Mouse (Mus musculus): ENCODE measurements around the gene D7Ertd443e. TPM values are rescaled to one million over a fixed set of nuclear protein-coding genes. Genes with fewer than 3 reads are reported as not detected.

The D7Ertd443e gene
- polyA plus RNA-seq, 1 experiment from 2014 or later: 0.35 TPM

- peaks cover 14% of the 10 kb centered on the region for H3K4me1 ChIP-seq
- no peaks in the 10 kb centered on the region for H3K9me3 ChIP-seq (replicated peaks)
- H3K4me3 ChIP-seq (replicated peaks): no peak overlapping the region
- ATAC-seq (ENCODE audit: low FRiP score): no peak
- no peak overlapping the region for H3K27ac ChIP-seq (replicated peaks)
- WGBS: 80% methylated on average over 6 of the region's 6 CpGs
- H3K27me3 ChIP-seq (replicated peaks): no peaks in the 10 kb centered on the region
- H3K9ac ChIP-seq (replicated peaks): no peak overlapping the region
- H3K36me3 ChIP-seq: no peaks in the 10 kb centered on the region
- H3K4me2 ChIP-seq: no peak overlapping the region
Observed at GRCm38 (mm10) chr7:134287570-134288222, 97.8 kb downstream of the D7Ertd443e start.

- Histone ChIP-seq H3K27me3 (replicated peaks) (no peaks in the 10 kb centered on the region), H3K4me1 (peaks cover 4% of the 10 kb centered on the region; the same call in 1 of the 2 replicates), H3K4me3 (replicated peaks) (no peak overlapping the region), H3K9me3 (replicated peaks) (no peaks in the 10 kb centered on the region), H3K9ac (replicated peaks) (no peak overlapping the region), H3K27ac (replicated peaks) (no peak overlapping the region), H3K4me2 (no peak overlapping the region), H3K36me3 (no peaks in the 10 kb centered on the region)
- WGBS: 86% methylated on average over 5 of the region's 5 CpGs
- ATAC-seq (ENCODE audit: low FRiP score): no peak
Observed at GRCm38 (mm10) chr7:134272956-134273355, 112.5 kb downstream of the D7Ertd443e start.

GRCm38 (mm10) chr7:134272421-134272820 is 113.0 kb downstream of the D7Ertd443e start:
- WGBS: 76% methylated on average over 4 of the region's 4 CpGs
- Histone ChIP-seq H3K4me2 (no peak overlapping the region), H3K9me3 (replicated peaks) (no peaks in the 10 kb centered on the region), H3K4me1 (peaks cover 4% of the 10 kb centered on the region; the same call in 1 of the 2 replicates), H3K27me3 (replicated peaks) (no peaks in the 10 kb centered on the region), H3K36me3 (no peaks in the 10 kb centered on the region), H3K4me3 (replicated peaks) (no peak overlapping the region), H3K9ac (replicated peaks) (no peak overlapping the region), H3K27ac (replicated peaks) (no peak overlapping the region)
- no peak for ATAC-seq (ENCODE audit: low FRiP score)

- H3K4me1 ChIP-seq: peaks cover 4% of the 10 kb centered on the region; the same call in 1 of the 2 replicates
- H3K4me2 ChIP-seq: no peak overlapping the region
- ATAC-seq (ENCODE audit: low FRiP score): no peak
- H3K4me3 ChIP-seq (replicated peaks): no peak overlapping the region
- no peaks in the 10 kb centered on the region for H3K36me3 ChIP-seq
- H3K27ac ChIP-seq (replicated peaks): no peak overlapping the region
- no peaks in the 10 kb centered on the region for H3K9me3 ChIP-seq (replicated peaks)
- 83% methylated on average over 4 of the region's 4 CpGs for WGBS
- peaks cover 6% of the 10 kb centered on the region; the same call in 1 of the 2 replicates for H3K27me3 ChIP-seq (replicated peaks)
- no peak overlapping the region for H3K9ac ChIP-seq (replicated peaks)
Observed at GRCm38 (mm10) chr7:134265783-134266182, 119.7 kb downstream of the D7Ertd443e start.

- no peak overlapping the region for H3K4me3 ChIP-seq (replicated peaks)
- no peaks in the 10 kb centered on the region for H3K36me3 ChIP-seq
- no peak overlapping the region for H3K9ac ChIP-seq (replicated peaks)
- no peak for ATAC-seq (ENCODE audit: low FRiP score)
- 43% methylated on average over 4 of the region's 4 CpGs for WGBS
- no peaks in the 10 kb centered on the region for H3K4me1 ChIP-seq
- H3K27ac ChIP-seq (replicated peaks): no peak overlapping the region
- H3K4me2 ChIP-seq: no peak overlapping the region
- H3K9me3 ChIP-seq (replicated peaks): no peaks in the 10 kb centered on the region
- peaks cover 6% of the 10 kb centered on the region; the same call in 1 of the 2 replicates for H3K27me3 ChIP-seq (replicated peaks)
Observed at GRCm38 (mm10) chr7:134263146-134263906, 122.1 kb downstream of the D7Ertd443e start.

GRCm38 (mm10) chr7:134261003-134261701 is 124.3 kb downstream of the D7Ertd443e start:
- WGBS: 68% methylated on average over 4 of the region's 4 CpGs
- Histone ChIP-seq H3K4me1 (no peaks in the 10 kb centered on the region), H3K9ac (replicated peaks) (no peak overlapping the region), H3K36me3 (no peaks in the 10 kb centered on the region), H3K4me3 (replicated peaks) (no peak overlapping the region), H3K9me3 (replicated peaks) (no peaks in the 10 kb centered on the region), H3K4me2 (no peak overlapping the region), H3K27ac (replicated peaks) (no peak overlapping the region), H3K27me3 (replicated peaks) (no peaks in the 10 kb centered on the region)
- ATAC-seq (ENCODE audit: low FRiP score): no peak

- no peak overlapping the region for H3K4me2 ChIP-seq
- no peak overlapping the region for H3K27ac ChIP-seq (replicated peaks)
- no peak overlapping the region for H3K4me3 ChIP-seq (replicated peaks)
- no peak for ATAC-seq (ENCODE audit: low FRiP score)
- H3K27me3 ChIP-seq (replicated peaks): no peaks in the 10 kb centered on the region
- WGBS: 83% methylated on average over 7 of the region's 7 CpGs
- H3K9me3 ChIP-seq (replicated peaks): no peaks in the 10 kb centered on the region
- H3K4me1 ChIP-seq: peaks cover 5% of the 10 kb centered on the region; the same call in 1 of the 2 replicates
- no peaks in the 10 kb centered on the region for H3K36me3 ChIP-seq
- H3K9ac ChIP-seq (replicated peaks): no peak overlapping the region
Observed at GRCm38 (mm10) chr7:134250273-134250870, 135.1 kb downstream of the D7Ertd443e start.

- Histone ChIP-seq H3K27me3 (replicated peaks) (no peaks in the 10 kb centered on the region), H3K9ac (replicated peaks) (no peak overlapping the region), H3K4me3 (replicated peaks) (no peak overlapping the region), H3K9me3 (replicated peaks) (no peaks in the 10 kb centered on the region), H3K27ac (replicated peaks) (no peak overlapping the region), H3K4me1 (peaks cover 5% of the 10 kb centered on the region; the same call in 1 of the 2 replicates), H3K4me2 (no peak overlapping the region), H3K36me3 (no peaks in the 10 kb centered on the region)
- WGBS: 96% methylated on average over 2 of the region's 2 CpGs
- ATAC-seq (ENCODE audit: low FRiP score): no peak
Observed at GRCm38 (mm10) chr7:134248041-134248440, 137.4 kb downstream of the D7Ertd443e start.

- Histone ChIP-seq H3K4me3 (replicated peaks) (no peak overlapping the region), H3K4me1 (peaks cover 5% of the 10 kb centered on the region; the same call in 1 of the 2 replicates), H3K9me3 (replicated peaks) (no peaks in the 10 kb centered on the region), H3K4me2 (no peak overlapping the region), H3K27me3 (replicated peaks) (no peaks in the 10 kb centered on the region), H3K27ac (replicated peaks) (no peak overlapping the region), H3K9ac (replicated peaks) (no peak overlapping the region), H3K36me3 (no peaks in the 10 kb centered on the region)
- ATAC-seq (ENCODE audit: low FRiP score): no peak
- WGBS: 32% methylated on average over 5 of the region's 5 CpGs
Observed at GRCm38 (mm10) chr7:134246624-134247023, 138.8 kb downstream of the D7Ertd443e start.

- no peak overlapping the region for H3K4me2 ChIP-seq
- ATAC-seq (ENCODE audit: low FRiP score): no peak
- H3K36me3 ChIP-seq: no peaks in the 10 kb centered on the region
- H3K27ac ChIP-seq (replicated peaks): no peak overlapping the region
- no peaks in the 10 kb centered on the region for H3K9me3 ChIP-seq (replicated peaks)
- H3K4me1 ChIP-seq: peaks cover 5% of the 10 kb centered on the region; the same call in 1 of the 2 replicates
- H3K9ac ChIP-seq (replicated peaks): no peak overlapping the region
- no peak overlapping the region for H3K4me3 ChIP-seq (replicated peaks)
- 88% methylated on average over 1 of the region's 1 CpGs for WGBS
- H3K27me3 ChIP-seq (replicated peaks): no peaks in the 10 kb centered on the region
Observed at GRCm38 (mm10) chr7:134242773-134243172, 142.7 kb downstream of the D7Ertd443e start.

- Histone ChIP-seq H3K4me2 (no peak overlapping the region), H3K9ac (replicated peaks) (no peak overlapping the region), H3K36me3 (no peaks in the 10 kb centered on the region), H3K27me3 (replicated peaks) (no peaks in the 10 kb centered on the region), H3K9me3 (replicated peaks) (no peaks in the 10 kb centered on the region), H3K4me1 (peaks cover under 1% of the 10 kb centered on the region; the same call in 1 of the 2 replicates), H3K27ac (replicated peaks) (no peak overlapping the region), H3K4me3 (replicated peaks) (no peak overlapping the region)
- ATAC-seq (ENCODE audit: low FRiP score): no peak
- 68% methylated on average over 4 of the region's 4 CpGs for WGBS
Observed at GRCm38 (mm10) chr7:134241212-134241611, 144.2 kb downstream of the D7Ertd443e start.
